Mouse (Mus musculus): ENCODE measurements at regions not wholly inside any gene's neighbourhood (a gene's known extent, or its start where the extent isn't known, plus 50 kb on each side); places are given as distances from the start of the nearest gene placed in this dataset.

DNA sequence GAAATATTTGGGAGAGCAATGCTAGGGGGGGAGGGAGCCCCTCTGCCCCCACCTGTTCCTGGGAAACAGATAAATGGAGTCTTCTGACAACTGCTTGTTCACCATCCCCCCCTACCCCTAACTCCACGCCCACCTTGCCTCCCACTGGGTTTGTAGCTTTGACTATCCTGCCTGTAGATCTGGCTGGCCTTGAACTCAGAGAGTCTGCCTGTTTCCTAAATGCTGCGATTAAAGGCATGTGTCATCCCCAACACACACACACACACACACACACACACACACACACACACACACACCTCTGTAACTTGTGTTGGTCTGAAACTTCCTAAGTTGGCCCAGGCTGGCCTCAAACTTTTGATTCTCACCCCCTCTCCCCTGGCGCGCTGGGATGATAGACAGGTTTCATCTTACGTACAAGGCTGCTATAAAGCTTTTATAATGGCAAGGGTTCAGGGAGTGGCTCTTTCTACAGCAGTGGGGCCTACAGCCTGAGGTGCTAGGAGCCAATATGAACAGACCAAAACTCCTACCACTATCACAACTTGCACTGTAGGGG, 128.5 kb upstream of the Bcor start:
- Histone ChIP-seq H3K9ac (ENCODE audit: low read depth, low read length) (no peak overlapping the region), H3K4me2 (ENCODE audit: low read length) (no peak overlapping the region), H3K4me3 (ENCODE audit: low read length) (no peak overlapping the region), H3K36me3 (ENCODE audit: control insufficient read depth, insufficient read depth, low read length) (no peaks in the 10 kb centered on the region), H3K9me3 (ENCODE audit: control insufficient read depth, low read length) (no peaks in the 10 kb centered on the region), H3K4me1 (ENCODE audit: control insufficient read depth, insufficient read depth, low read depth, low read length) (peaks cover 3% of the 10 kb centered on the region; the same call in 1 of the 2 replicates), H3K27me3 (replicated peaks; ENCODE audit: control insufficient read depth, insufficient read depth, low read length) (peaks cover 7% of the 10 kb centered on the region; the same call in 1 of the 2 replicates), H3K27ac (ENCODE audit: low read depth, low read length) (no peak overlapping the region)
- 50% methylated on average over 5 of the region's 5 CpGs for WGBS
- no peak for ATAC-seq

DNA sequence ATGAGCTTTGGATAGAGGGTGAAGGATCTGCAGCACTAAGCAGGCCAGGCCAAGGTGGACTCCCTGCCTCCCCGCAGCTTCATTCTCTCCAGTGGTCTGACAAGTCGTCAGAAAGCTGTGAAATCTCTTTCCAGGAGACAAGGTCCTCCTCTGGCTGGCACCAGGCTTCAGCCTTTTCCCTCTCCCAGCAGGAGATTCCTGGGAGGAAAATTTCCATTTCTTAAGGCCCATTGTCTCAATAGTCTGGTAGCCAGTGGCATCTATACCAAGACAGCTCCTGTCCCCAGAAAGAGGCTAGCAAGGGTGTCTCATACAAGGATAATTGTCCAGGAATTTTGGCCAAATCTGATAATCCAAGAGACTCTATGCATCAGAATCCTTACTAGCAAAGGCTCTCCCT, 133.0 kb upstream of the Bcor start:
- WGBS: 18% methylated on average over 2 of the region's 2 CpGs
- H3K4me3 ChIP-seq (ENCODE audit: low read length): no peak overlapping the region
- peaks cover 3% of the 10 kb centered on the region; the same call in 1 of the 2 replicates for H3K27me3 ChIP-seq (replicated peaks; ENCODE audit: control insufficient read depth, insufficient read depth, low read length)

DNA sequence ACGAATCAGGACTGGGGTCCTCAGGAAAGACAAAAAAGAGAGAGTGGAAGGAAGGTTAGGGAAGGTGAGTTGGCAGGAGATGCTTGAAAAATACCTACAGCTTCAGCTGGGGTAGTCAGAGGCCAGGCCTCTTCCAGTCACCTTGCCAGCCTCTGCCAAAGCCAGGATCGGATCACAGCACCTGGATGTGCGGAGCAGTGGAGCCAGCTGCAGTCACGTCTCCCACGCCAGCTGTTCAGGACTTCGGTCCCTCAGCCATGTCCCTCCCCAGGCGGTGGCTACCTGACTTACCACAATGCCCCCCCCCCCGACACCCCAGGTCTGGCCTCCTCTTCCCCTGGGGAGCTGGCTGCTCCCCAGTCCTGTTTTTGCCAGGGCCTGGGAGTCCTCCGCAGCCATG, 134.3 kb upstream of the Bcor start:
- no peak for ATAC-seq
- Histone ChIP-seq H3K4me2 (ENCODE audit: low read length) (no peak overlapping the region), H3K27ac (ENCODE audit: low read depth, low read length) (no peak overlapping the region), H3K9me3 (ENCODE audit: control insufficient read depth, low read length) (no peaks in the 10 kb centered on the region), H3K4me1 (ENCODE audit: control insufficient read depth, insufficient read depth, low read depth, low read length) (no peaks in the 10 kb centered on the region), H3K4me3 (ENCODE audit: low read length) (no peak overlapping the region), H3K27me3 (replicated peaks; ENCODE audit: control insufficient read depth, insufficient read depth, low read length) (no peaks in the 10 kb centered on the region), H3K36me3 (ENCODE audit: control insufficient read depth, insufficient read depth, low read length) (no peaks in the 10 kb centered on the region), H3K9ac (ENCODE audit: low read depth, low read length) (no peak overlapping the region)
- 60% methylated on average over 6 of the region's 9 CpGs for WGBS

More for the DNA sequence above, 133.0 kb upstream of the Bcor start:
- no peak overlapping the region for H3K27ac ChIP-seq (ENCODE audit: low read depth, low read length)
- peaks cover 3% of the 10 kb centered on the region; the same call in 1 of the 2 replicates for H3K4me1 ChIP-seq (ENCODE audit: control insufficient read depth, insufficient read depth, low read depth, low read length)
- no peak for ATAC-seq
- H3K9me3 ChIP-seq (ENCODE audit: control insufficient read depth, low read length): no peaks in the 10 kb centered on the region
- H3K9ac ChIP-seq (ENCODE audit: low read depth, low read length): no peak overlapping the region
- no peak overlapping the region for H3K4me2 ChIP-seq (ENCODE audit: low read length)
- no peaks in the 10 kb centered on the region for H3K36me3 ChIP-seq (ENCODE audit: control insufficient read depth, insufficient read depth, low read length)

DNA sequence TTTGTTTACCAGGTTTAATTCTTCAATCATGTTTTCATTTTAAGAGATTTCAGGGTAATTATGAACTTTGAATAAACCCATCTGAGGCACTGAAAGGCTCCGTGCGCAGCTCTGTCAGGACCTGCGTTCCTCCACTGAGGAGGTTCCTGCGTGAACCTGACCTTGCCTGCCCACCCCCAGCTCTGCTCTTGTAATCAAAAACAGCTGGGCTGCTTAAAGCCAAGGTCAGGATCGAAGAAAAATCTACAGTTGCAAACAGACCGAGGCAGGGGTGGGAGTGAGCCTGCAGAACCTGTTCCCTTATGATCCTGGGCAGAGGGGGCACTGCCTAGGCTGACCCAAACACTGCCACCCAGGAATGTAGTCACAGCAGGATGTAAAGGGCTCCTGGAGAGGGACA, 134.8 kb upstream of the Bcor start:
- no peak for ATAC-seq
- WGBS: 51% methylated on average over 6 of the region's 6 CpGs
- Histone ChIP-seq H3K9ac (ENCODE audit: low read depth, low read length) (no peak overlapping the region), H3K27ac (ENCODE audit: low read depth, low read length) (no peak overlapping the region), H3K4me2 (ENCODE audit: low read length) (no peak overlapping the region), H3K4me1 (ENCODE audit: control insufficient read depth, insufficient read depth, low read depth, low read length) (no peaks in the 10 kb centered on the region), H3K9me3 (ENCODE audit: control insufficient read depth, low read length) (no peaks in the 10 kb centered on the region), H3K36me3 (ENCODE audit: control insufficient read depth, insufficient read depth, low read length) (no peaks in the 10 kb centered on the region), H3K4me3 (ENCODE audit: low read length) (no peak overlapping the region), H3K27me3 (replicated peaks; ENCODE audit: control insufficient read depth, insufficient read depth, low read length) (no peaks in the 10 kb centered on the region)

- ATAC-seq: peak; percentile 40; the same call in 1 of the 2 replicates
These were observed 136.3 kb upstream of the Bcor start for GRCm38 (mm10) chrX:12296264-12297053.

DNA sequence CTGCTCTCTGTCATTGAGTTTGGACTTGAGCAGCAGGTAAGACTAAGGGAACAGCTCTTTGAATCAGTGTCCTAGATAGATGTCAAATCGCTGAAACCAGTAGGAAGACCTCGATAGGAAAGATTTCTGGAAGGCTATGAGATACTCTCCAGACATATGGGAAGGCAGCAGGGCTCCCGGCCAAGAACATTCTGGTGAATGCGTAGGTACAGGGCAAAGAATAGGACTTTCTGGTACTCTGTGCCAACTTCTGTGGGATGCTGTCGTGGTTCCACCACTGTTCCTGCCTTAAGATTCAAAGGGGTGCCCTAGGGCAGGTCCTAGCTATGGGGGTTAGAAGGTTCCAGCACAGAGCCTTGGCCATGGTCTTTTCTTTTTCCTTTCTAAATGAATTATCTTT, 138.5 kb upstream of the Bcor start:
- Histone ChIP-seq H3K27me3 (replicated peaks; ENCODE audit: control insufficient read depth, insufficient read depth, low read length) (no peaks in the 10 kb centered on the region), H3K9ac (ENCODE audit: low read depth, low read length) (no peak overlapping the region), H3K9me3 (ENCODE audit: control insufficient read depth, low read length) (no peaks in the 10 kb centered on the region), H3K27ac (ENCODE audit: low read depth, low read length) (no peak overlapping the region), H3K36me3 (ENCODE audit: control insufficient read depth, insufficient read depth, low read length) (no peaks in the 10 kb centered on the region), H3K4me3 (ENCODE audit: low read length) (no peak overlapping the region), H3K4me2 (ENCODE audit: low read length) (no peak overlapping the region), H3K4me1 (ENCODE audit: control insufficient read depth, insufficient read depth, low read depth, low read length) (no peaks in the 10 kb centered on the region)
- WGBS: 84% methylated on average over 5 of the region's 5 CpGs
- ATAC-seq: no peak

More at GRCm38 (mm10) chrX:12296264-12297053, 136.3 kb upstream of the Bcor start:
- Histone ChIP-seq H3K9me3 (ENCODE audit: control insufficient read depth, low read length) (no peaks in the 10 kb centered on the region), H3K4me2 (ENCODE audit: low read length) (no peak overlapping the region), H3K4me3 (ENCODE audit: low read length) (no peak overlapping the region), H3K4me1 (ENCODE audit: control insufficient read depth, insufficient read depth, low read depth, low read length) (no peaks in the 10 kb centered on the region), H3K27me3 (replicated peaks; ENCODE audit: control insufficient read depth, insufficient read depth, low read length) (no peaks in the 10 kb centered on the region), H3K36me3 (ENCODE audit: control insufficient read depth, insufficient read depth, low read length) (no peaks in the 10 kb centered on the region), H3K9ac (ENCODE audit: low read depth, low read length) (no peak overlapping the region), H3K27ac (ENCODE audit: low read depth, low read length) (no peak overlapping the region)
- 55% methylated on average over 9 of the region's 9 CpGs for WGBS

DNA sequence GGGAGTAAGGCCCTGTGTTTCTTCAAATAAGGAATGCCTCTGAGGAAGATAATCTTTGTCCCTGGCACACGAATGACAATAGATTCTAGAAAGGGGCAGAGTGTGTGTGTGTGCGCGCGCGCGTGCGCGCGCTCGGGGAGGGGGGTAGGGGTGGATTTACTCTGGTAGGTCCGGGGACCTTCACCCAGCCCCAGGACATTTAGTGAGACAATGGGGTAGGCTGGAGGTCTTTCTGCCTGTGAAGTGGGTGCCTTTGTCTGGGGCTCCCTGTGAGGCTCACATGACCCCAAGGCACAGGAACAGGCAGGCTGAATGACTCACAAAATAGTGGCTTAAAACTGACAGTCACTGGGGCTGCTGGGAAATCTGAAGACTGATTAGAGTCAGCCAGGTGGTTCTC, 139.1 kb upstream of the Bcor start:
- Histone ChIP-seq H3K9ac (ENCODE audit: low read depth, low read length) (no peak overlapping the region), H3K27ac (ENCODE audit: low read depth, low read length) (no peak overlapping the region), H3K9me3 (ENCODE audit: control insufficient read depth, low read length) (no peaks in the 10 kb centered on the region), H3K4me2 (ENCODE audit: low read length) (no peak overlapping the region), H3K27me3 (replicated peaks; ENCODE audit: control insufficient read depth, insufficient read depth, low read length) (no peaks in the 10 kb centered on the region), H3K4me3 (ENCODE audit: low read length) (no peak overlapping the region), H3K4me1 (ENCODE audit: control insufficient read depth, insufficient read depth, low read depth, low read length) (no peaks in the 10 kb centered on the region), H3K36me3 (ENCODE audit: control insufficient read depth, insufficient read depth, low read length) (no peaks in the 10 kb centered on the region)
- WGBS: 84% methylated on average over 11 of the region's 11 CpGs
- ATAC-seq: no peak

- no peaks in the 10 kb centered on the region for H3K4me1 ChIP-seq (ENCODE audit: control insufficient read depth, insufficient read depth, low read depth, low read length)
- no peaks in the 10 kb centered on the region for H3K9me3 ChIP-seq (ENCODE audit: control insufficient read depth, low read length)
- H3K27me3 ChIP-seq (replicated peaks; ENCODE audit: control insufficient read depth, insufficient read depth, low read length): no peaks in the 10 kb centered on the region
- 77% methylated on average over 5 of the region's 5 CpGs for WGBS
- no peaks in the 10 kb centered on the region for H3K36me3 ChIP-seq (ENCODE audit: control insufficient read depth, insufficient read depth, low read length)
- H3K9ac ChIP-seq (ENCODE audit: low read depth, low read length): no peak overlapping the region
- no peak overlapping the region for H3K27ac ChIP-seq (ENCODE audit: low read depth, low read length)
- H3K4me2 ChIP-seq (ENCODE audit: low read length): no peak overlapping the region
- ATAC-seq: no peak
- no peak overlapping the region for H3K4me3 ChIP-seq (ENCODE audit: low read length)
These were observed 144.5 kb upstream of the Bcor start for GRCm38 (mm10) chrX:12304678-12305077.

DNA sequence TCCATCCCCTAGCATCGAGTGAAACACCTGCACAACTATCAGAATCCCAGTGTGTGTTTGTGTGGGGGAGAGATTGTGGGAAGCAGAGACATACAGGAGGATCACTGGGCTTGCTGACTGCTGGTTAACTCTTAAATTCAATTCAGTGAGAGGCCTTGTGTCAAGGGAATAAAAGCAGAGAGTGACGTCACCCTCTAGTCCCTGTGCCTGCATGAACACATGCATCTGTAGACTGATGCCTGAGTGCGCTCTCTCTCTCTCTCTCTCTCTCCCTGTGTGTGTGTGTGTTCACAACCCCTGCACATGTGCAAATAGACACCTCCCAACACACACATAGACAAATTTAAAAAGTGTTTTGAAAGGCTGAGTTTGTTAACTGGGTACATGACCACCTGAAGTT, 146.8 kb upstream of the Bcor start:
- Histone ChIP-seq H3K36me3 (ENCODE audit: control insufficient read depth, insufficient read depth, low read length) (no peaks in the 10 kb centered on the region), H3K4me1 (ENCODE audit: control insufficient read depth, insufficient read depth, low read depth, low read length) (no peaks in the 10 kb centered on the region), H3K9me3 (ENCODE audit: control insufficient read depth, low read length) (no peaks in the 10 kb centered on the region), H3K27ac (ENCODE audit: low read depth, low read length) (no peak overlapping the region), H3K9ac (ENCODE audit: low read depth, low read length) (no peak overlapping the region), H3K4me2 (ENCODE audit: low read length) (no peak overlapping the region), H3K27me3 (replicated peaks; ENCODE audit: control insufficient read depth, insufficient read depth, low read length) (no peaks in the 10 kb centered on the region), H3K4me3 (ENCODE audit: low read length) (no peak overlapping the region)
- WGBS: 47% methylated on average over 3 of the region's 3 CpGs
- no peak for ATAC-seq

Data from hindbrain, embryonic 16.5 days (tissue).